ENCODE assay signal across 14 mouse cellular contexts in the genomic region with DNA sequence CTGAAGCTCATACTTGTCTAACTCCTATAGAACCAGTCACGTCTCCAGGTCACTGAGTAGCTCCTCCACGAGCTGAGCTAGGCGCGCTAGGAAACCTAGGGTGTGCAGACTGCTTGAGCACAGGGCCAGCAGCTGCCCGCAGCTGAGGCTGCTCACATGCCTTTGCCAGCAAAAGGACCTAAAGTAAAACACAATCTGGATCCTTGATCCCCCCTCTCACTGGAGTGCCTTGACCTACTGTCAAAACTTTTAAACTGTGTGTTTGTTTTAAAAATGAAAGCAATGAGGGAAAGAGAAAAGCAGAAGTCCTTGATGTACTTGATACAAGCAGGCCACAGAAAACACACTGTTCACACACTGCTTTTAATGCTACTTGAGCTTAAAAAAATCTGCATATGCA. TPM values are rescaled to one million over a fixed set of nuclear protein-coding genes. Genes with fewer than 3 reads are reported as not detected.
A peak's percentile ranks its signal among the peaks of the same experiment; 100 is the strongest.
DNase-seq lines count a peak whose midpoint lies in the region; ATAC-seq lines count a peak whose summit lies in the region.
"Had no signal": no experiment of that assay in that cellular context is flagged by ENCODE, and none has a peak within 500 bp of the region (broad histone marks: within the 10 kb centered on the region; RNA-seq: fewer than 3 reads in every experiment).

No protein-coding gene starts in this region.

- no peak for ATAC-seq in kidney, embryonic 15.5 days (replicated peaks; ENCODE audit: low FRiP score)
- ATAC-seq in lung, embryonic 16.5 days (ENCODE audit: low read depth): peak; percentile 76
- no peak for ATAC-seq in liver, embryonic 12.5 days

- 70% methylated on average over 5 of the region's 5 CpGs for whole genome bisulfite sequencing in kidney, embryonic 15.5 days
- 28% methylated on average over 5 of the region's 5 CpGs for WGBS in lung, embryonic 16.5 days
- WGBS in liver, embryonic 12.5 days (ENCODE audit: insufficient replicate concordance): 71% methylated on average over 5 of the region's 5 CpGs

- no peak overlapping the region for H3K9ac ChIP-seq in kidney, embryonic 15.5 days
- no peak overlapping the region for H3K9ac ChIP-seq in lung, embryonic 16.5 days (ENCODE audit: low read length)
- no peak overlapping the region for H3K9ac ChIP-seq in liver, embryonic 12.5 days
- H3K9ac ChIP-seq: liver, embryonic 15.5 days had no signal

- no peak overlapping the region for H3K4me2 ChIP-seq in kidney, embryonic 15.5 days
- H3K4me2 ChIP-seq in lung, embryonic 16.5 days (ENCODE audit: low read depth, low read length): 0 out of 2 replicates have a peak overlapping the region, but pooled peaks have one; percentile 6
- no peak overlapping the region for H3K4me2 ChIP-seq in liver, embryonic 12.5 days
- H3K4me2 ChIP-seq: liver, embryonic 15.5 days had no signal

- no peaks in the 10 kb centered on the region for H3K9me3 ChIP-seq in kidney, embryonic 15.5 days (replicated peaks)
- H3K9me3 ChIP-seq in lung, embryonic 16.5 days (ENCODE audit: control insufficient read depth, low read length): no peaks in the 10 kb centered on the region
- H3K9me3 ChIP-seq in liver, embryonic 12.5 days (replicated peaks): no peaks in the 10 kb centered on the region
- H3K9me3 ChIP-seq: liver, embryonic 15.5 days had no signal

- H3K36me3 ChIP-seq in kidney, embryonic 15.5 days: 0 out of 2 replicates have a peak, but pooled peaks cover 3% of the 10 kb centered on the region
- no peaks in the 10 kb centered on the region for H3K36me3 ChIP-seq in lung, embryonic 16.5 days (ENCODE audit: control insufficient read depth, insufficient read depth, low read length)
- peaks cover 8% of the 10 kb centered on the region; the same call in 1 of the 2 replicates for H3K36me3 ChIP-seq in liver, embryonic 12.5 days
- H3K36me3 ChIP-seq: liver, embryonic 15.5 days had no signal

- H3K27me3 ChIP-seq in kidney, embryonic 15.5 days: no peaks in the 10 kb centered on the region
- no peaks in the 10 kb centered on the region for H3K27me3 ChIP-seq in lung, embryonic 16.5 days (ENCODE audit: control insufficient read depth, insufficient read depth, low read depth, low read length)
- H3K27me3 ChIP-seq in liver, embryonic 12.5 days (replicated peaks): no peaks in the 10 kb centered on the region
- H3K27me3 ChIP-seq: liver, embryonic 15.5 days had no signal

- H3K4me3 ChIP-seq in kidney, embryonic 15.5 days (replicated peaks): no peak overlapping the region
- no peak overlapping the region for H3K4me3 ChIP-seq in lung, embryonic 16.5 days (ENCODE audit: low read length)
- H3K4me3 ChIP-seq in liver, embryonic 12.5 days: no peak overlapping the region
- H3K4me3 ChIP-seq: erythroblast, embryonic 14.5 days; liver, embryonic 15.5 days had no signal

- DNase-seq in kidney, adult 11 months: no peak
- peak; percentile 47 for DNase-seq in 416B (ENCODE audit: low read depth)
- DNase-seq in adrenal gland, postnatal 14 days: peak; percentile 43
- DNase-seq in spleen, postnatal 14 days (ENCODE audit: low spot score in 2 of 2): no peak
- DNase-seq in heart, adult 11 months: no peak
- DNase-seq: cerebellum, postnatal 36 days; gastrocnemius, postnatal 10 days; heart, postnatal 36 days; thymus, postnatal 36 days had no signal

- H3K27ac ChIP-seq in kidney, embryonic 15.5 days: peak overlapping the region; percentile 2
- H3K27ac ChIP-seq in lung, embryonic 16.5 days (ENCODE audit: low read length): peak overlapping the region; percentile 76
- no peak overlapping the region for H3K27ac ChIP-seq in liver, embryonic 12.5 days
- H3K27ac ChIP-seq: liver, embryonic 15.5 days had no signal

- H3K4me1 ChIP-seq in kidney, embryonic 15.5 days: peaks cover 19% of the 10 kb centered on the region
- peaks cover 27% of the 10 kb centered on the region for H3K4me1 ChIP-seq in lung, embryonic 16.5 days (replicated peaks; ENCODE audit: control insufficient read depth, insufficient read depth, low read length)
- H3K4me1 ChIP-seq in liver, embryonic 12.5 days: peaks cover 36% of the 10 kb centered on the region

RNA-seq across cellular contexts. Expression of a gene that starts 31.1 kb away (rescaled TPM):
- polyA plus RNA-seq in kidney, embryonic 15.5 days (2015; fragmentation: Nextera tagmentation; extraction: Ambion mirVana): 33.1 and 36.6 TPM in 2 replicates
- total RNA-seq in adrenal gland, postnatal 14 days (2021): 86.8 and 97.9 TPM in 2 replicates
- polyA plus RNA-seq in lung, embryonic 16.5 days (2015; fragmentation: Nextera tagmentation; extraction: Ambion mirVana): 26.6 and 30.6 TPM in 2 replicates
- polyA plus RNA-seq in liver, embryonic 12.5 days (2016; fragmentation: Nextera tagmentation; extraction: Ambion mirVana): 48.7 and 49.2 TPM in 2 replicates

Comparison
In these comparisons a context has a peak if more than half of its experiments do, and no peak if none do; other contexts are left out.
1. DNase-seq: peak in 416B (single experiment) and adrenal gland, postnatal 14 days (single experiment); none in kidney, adult 11 months (single experiment), spleen, postnatal 14 days (0 of 2) and heart, adult 11 months (single experiment).